Mouse (Mus musculus) forebrain, embryonic 16.5 days (tissue): ENCODE data around the gene Cfc1. TPM values are rescaled to one million over a fixed set of nuclear protein-coding genes. Genes with fewer than 3 reads are reported as not detected.

Experiments
- ATAC-seq: fragments of 200-750 bp; cut with Nextera tagmentation; 2 replicates; pipeline ENCODE4 v1.8.0; 2017; ENCODE audit warnings: mild to moderate bottlenecking, moderate library complexity
- H3K27ac ChIP-seq: fragments of 300-500 bp; sonication (generic); 2 replicates; pipeline ENCODE4 v1.5.1; 2014; ENCODE audit warnings: low read length, control low read depth
- H3K27me3 ChIP-seq: fragments of 300-500 bp; sonication (generic); replicated peaks from 2 replicates; pipeline ENCODE4 v1.6.1; 2014; ENCODE audit warnings: low read length; ENCODE audit not compliant: control insufficient read depth, insufficient read depth
- H3K36me3 ChIP-seq: fragments of 300-500 bp; sonication (generic); 2 replicates; pipeline ENCODE4 v1.6.1; 2014; ENCODE audit not compliant: control insufficient read depth, insufficient read depth
- H3K4me1 ChIP-seq: fragments of 300-500 bp; sonication (generic); replicated peaks from 2 replicates; pipeline ENCODE4 v1.6.1; 2014; ENCODE audit warnings: low read length; ENCODE audit not compliant: control insufficient read depth, insufficient read depth
- H3K4me2 ChIP-seq: fragments of 300-500 bp; sonication (generic); 2 replicates; pipeline ENCODE4 v1.6.1; 2014; ENCODE audit warnings: mild to moderate bottlenecking, low read length, control low read depth
- H3K4me3 ChIP-seq: fragments of 300-500 bp; sonication (generic); replicated peaks from 2 replicates; pipeline ENCODE4 v1.5.1; 2014; ENCODE audit warnings: mild to moderate bottlenecking, low read length, control low read depth
- H3K9ac ChIP-seq: fragments of 300-500 bp; sonication (generic); replicated peaks from 2 replicates; pipeline ENCODE4 v1.6.1; 2014; ENCODE audit warnings: low read depth, low read length, control low read depth
- H3K9me3 ChIP-seq: fragments of 300-500 bp; sonication (generic); 2 replicates; pipeline ENCODE4 v1.6.1; 2016; ENCODE audit warnings: low read length; ENCODE audit not compliant: control insufficient read depth
- WGBS: fragments of 180-500 bp; shearing (Covaris S2); extraction: QIAGEN DNeasy Blood & Tissue Kit; methylation state at CpG from one replicate; pipeline ENCODE4 v1.1.7; 2014; 5-methylcytosine and 5-hydroxymethylcytosine counted together
- polyA plus RNA-seq: library from polyadenylated mRNA; unstranded; fragments of >200 nt; fragmentation: Nextera tagmentation; extraction: Ambion mirVana; gene quantifications from 2 replicates; pipeline ENCODE4 v1.2.1, GENCODE M21; 2015

Gene Cfc1
- polyA plus RNA-seq, 1 experiment from 2014 or later = 0.49 TPM

- H3K4me2 ChIP-seq = no peak overlapping the region
- no peaks in the 10 kb centered on the region for H3K4me1 ChIP-seq
- no peak overlapping the region for H3K9ac ChIP-seq
- no peaks in the 10 kb centered on the region for H3K9me3 ChIP-seq
- H3K4me3 ChIP-seq = no peak overlapping the region
- ATAC-seq = no peak
- no peaks in the 10 kb centered on the region for H3K27me3 ChIP-seq
- no peaks in the 10 kb centered on the region for H3K36me3 ChIP-seq
- 66% methylated on average over 6 of the region's 6 CpGs for WGBS
- no peak overlapping the region for H3K27ac ChIP-seq
Observed at GRCm38 (mm10) chr1:34571431-34571830, 36.0 kb downstream of the Cfc1 start.

- H3K9me3 ChIP-seq = no peaks in the 10 kb centered on the region
- H3K27ac ChIP-seq = no peak overlapping the region
- H3K9ac ChIP-seq = no peak overlapping the region
- WGBS = 89% methylated on average over 6 of the region's 6 CpGs
- H3K36me3 ChIP-seq = no peaks in the 10 kb centered on the region
- H3K4me1 ChIP-seq = no peaks in the 10 kb centered on the region
- H3K27me3 ChIP-seq = 0 out of 2 replicates have a peak, but pooled peaks cover 3% of the 10 kb centered on the region
- no peak overlapping the region for H3K4me3 ChIP-seq
- no peak for ATAC-seq
- H3K4me2 ChIP-seq = no peak overlapping the region
Observed at GRCm38 (mm10) chr1:34573221-34573620, 37.8 kb downstream of the Cfc1 start.

- Histone ChIP-seq H3K27me3 (0 out of 2 replicates have a peak, but pooled peaks cover 5% of the 10 kb centered on the region), H3K4me2 (peak within 1 kb of the TSS; percentile 82), H3K9me3 (no peaks in the 10 kb centered on the region), H3K36me3 (no peaks in the 10 kb centered on the region), H3K4me1 (peaks cover 23% of the 10 kb centered on the region), H3K9ac (peak within 1 kb of the TSS; percentile 89), H3K4me3 (peak within 1 kb of the TSS; percentile 76), H3K27ac (peak within 1 kb of the TSS; percentile 89)
- peak; percentile 89 for ATAC-seq
- under 1% methylated on average over 53 of the region's 53 CpGs for WGBS
Observed at GRCm38 (mm10) chr1:34578851-34579781, 43.7 kb downstream of the Cfc1 start, which contains the start of gene Amer3. TSS of gene Amer3 (plus strand) at chr1:34579657.

GRCm38 (mm10) chr1:34579782-34580356 is 44.4 kb downstream of the Cfc1 start:
- Histone ChIP-seq H3K27ac (peak overlapping the region; percentile 89), H3K4me3 (peak overlapping the region; percentile 76), H3K36me3 (no peaks in the 10 kb centered on the region), H3K27me3 (0 out of 2 replicates have a peak, but pooled peaks cover 5% of the 10 kb centered on the region), H3K4me2 (peak overlapping the region; percentile 82), H3K4me1 (peaks cover 28% of the 10 kb centered on the region), H3K9ac (peak overlapping the region; percentile 89), H3K9me3 (no peaks in the 10 kb centered on the region)
- under 1% methylated on average over 18 of the region's 18 CpGs for WGBS
- peak; percentile 69 for ATAC-seq

- H3K4me1 ChIP-seq = peaks cover 28% of the 10 kb centered on the region
- H3K27ac ChIP-seq = no peak overlapping the region
- peaks cover 2% of the 10 kb centered on the region; the same call in 1 of the 2 replicates for H3K36me3 ChIP-seq
- no peak overlapping the region for H3K9ac ChIP-seq
- ATAC-seq = no peak
- 73% methylated on average over 6 of the region's 6 CpGs for WGBS
- H3K9me3 ChIP-seq = no peaks in the 10 kb centered on the region
- no peak overlapping the region; the same call in 1 of the 2 replicates for H3K4me2 ChIP-seq
- H3K4me3 ChIP-seq = no peak overlapping the region
- 0 out of 2 replicates have a peak, but pooled peaks cover 5% of the 10 kb centered on the region for H3K27me3 ChIP-seq
Observed at GRCm38 (mm10) chr1:34582218-34582617, 46.8 kb downstream of the Cfc1 start.

GRCm38 (mm10) chr1:34583821-34584263 is 48.4 kb downstream of the Cfc1 start:
- Histone ChIP-seq H3K9ac (no peak overlapping the region), H3K4me3 (no peak overlapping the region), H3K27ac (peak overlapping the region; percentile 8; the same call in 1 of the 2 replicates), H3K36me3 (peaks cover 9% of the 10 kb centered on the region), H3K9me3 (no peaks in the 10 kb centered on the region), H3K4me1 (peaks cover 28% of the 10 kb centered on the region), H3K4me2 (no peak overlapping the region), H3K27me3 (0 out of 2 replicates have a peak, but pooled peaks cover 2% of the 10 kb centered on the region)
- ATAC-seq = peak; percentile 70
- WGBS = 7% methylated on average over 4 of the region's 4 CpGs

- Histone ChIP-seq H3K4me3 (no peak overlapping the region), H3K36me3 (peaks cover 18% of the 10 kb centered on the region), H3K27ac (no peak overlapping the region), H3K27me3 (0 out of 2 replicates have a peak, but pooled peaks cover 2% of the 10 kb centered on the region), H3K9me3 (no peaks in the 10 kb centered on the region), H3K4me2 (no peak overlapping the region), H3K4me1 (peaks cover 28% of the 10 kb centered on the region), H3K9ac (no peak overlapping the region)
- WGBS = 74% methylated on average over 4 of the region's 4 CpGs
- ATAC-seq = no peak
Observed at GRCm38 (mm10) chr1:34584736-34585135, 49.3 kb downstream of the Cfc1 start.

GRCm38 (mm10) chr1:34587298-34588096 is 52.0 kb downstream of the Cfc1 start:
- Histone ChIP-seq H3K4me1 (peaks cover 16% of the 10 kb centered on the region), H3K27ac (no peak overlapping the region), H3K9me3 (no peaks in the 10 kb centered on the region), H3K36me3 (peaks cover 22% of the 10 kb centered on the region), H3K4me3 (no peak overlapping the region), H3K9ac (no peak overlapping the region), H3K27me3 (no peaks in the 10 kb centered on the region), H3K4me2 (no peak overlapping the region)
- WGBS = 85% methylated on average over 22 of the region's 22 CpGs
- no peak for ATAC-seq
